Mouse (Mus musculus): Measurements from ENCODE around the gene Inpp4b.

GRCm38 (mm10) chr8:81594134-81594714 is 251.9 kb downstream of the Inpp4b start:
- TF ChIP-seq CTCF (IDR thresholded peaks at IDR 0.05; ENCODE audit: low read depth, low read length): no peak
- no peak for TF ChIP-seq GATA1 (IDR thresholded peaks at IDR 0.05; ENCODE audit: borderline replicate concordance, low read length)
- TF ChIP-seq GATA2 (IDR thresholded peaks at IDR 0.05; ENCODE audit: borderline replicate concordance, low read depth, low read length): no peak

All from G1E (cell line).